Mouse (Mus musculus) megakaryocyte, adult 5-6 weeks (primary cell): ENCODE measurements around the gene Zfp941. TPM values are rescaled to one million over a fixed set of nuclear protein-coding genes. Genes with fewer than 3 reads are reported as not detected.
A peak's percentile ranks its signal among the peaks of the same experiment; 100 is the strongest.

Experiments
- ATAC-seq: 2 replicates; pipeline ENCODE4 v1.8.0; 2016; ENCODE audit warnings: mild to moderate bottlenecking, inconsistent platforms; ENCODE audit not compliant: poor library complexity, severe bottlenecking
- total RNA-seq, 2 experiments: library from RNA; stranded (forward) in 1 of 2; stranded (reverse) in 1 of 2; fragments of 153-499, 151-499 nt in 1 of 2; fragments of 221-1000, 200-1000 nt in 1 of 2; gene quantifications; 2 replicates each; pipeline versions ENCODE4 v1.2.3 to v1.2.4; 2015 to 2017

The Zfp941 gene
- total RNA-seq (2015) (0.16 TPM in 1 of 2 replicates, not detected in the other), total RNA-seq (2017) (0.22 and 0.33 TPM in 2 replicates)

GRCm38 (mm10) chr7:140821653-140822329, at the start of gene Zfp941:
Zfp941 (minus strand) TSS chr7:140822178.
- ATAC-seq: peak; percentile 43; the same call in 1 of the 2 replicates

GRCm38 (mm10) chr7:140864761-140865160, 42.8 kb upstream of the Zfp941 start:
- no peak for ATAC-seq

GRCm38 (mm10) chr7:140860728-140861127, 38.8 kb upstream of the Zfp941 start:
- ATAC-seq: no peak

- no peak for ATAC-seq
These were observed 38.0 kb upstream of the Zfp941 start for GRCm38 (mm10) chr7:140859997-140860396.

- no peak for ATAC-seq
These were observed 36.8 kb upstream of the Zfp941 start for GRCm38 (mm10) chr7:140858746-140859145.

GRCm38 (mm10) chr7:140857550-140858505, 35.9 kb upstream of the Zfp941 start, which contains the start of gene Bet1l:
Bet1l (minus strand) TSS chr7:140857577.
- ATAC-seq: no peak; the same call in 1 of the 2 replicates

- peak; percentile 77 for ATAC-seq
These were observed 35.0 kb upstream of the Zfp941 start, which contains the start of gene Ric8a for GRCm38 (mm10) chr7:140856785-140857549. Ric8a (plus strand) TSS chr7:140856957.

- peak; percentile 62 for ATAC-seq
These were observed 34.1 kb upstream of the Zfp941 start, which contains the start of gene Gm45785 for GRCm38 (mm10) chr7:140855860-140856784. Gm45785 (minus strand) TSS chr7:140856331.

GRCm38 (mm10) chr7:140855181-140855580, 33.2 kb upstream of the Zfp941 start:
- ATAC-seq: no peak

GRCm38 (mm10) chr7:140854483-140854882, 32.5 kb upstream of the Zfp941 start:
- no peak for ATAC-seq

- ATAC-seq: no peak
These were observed 31.4 kb upstream of the Zfp941 start for GRCm38 (mm10) chr7:140853386-140853785.

- ATAC-seq: no peak
These were observed 29.9 kb upstream of the Zfp941 start for GRCm38 (mm10) chr7:140851916-140852315.

GRCm38 (mm10) chr7:140848591-140848990, 26.6 kb upstream of the Zfp941 start:
- ATAC-seq: no peak

GRCm38 (mm10) chr7:140847755-140848580, 26.0 kb upstream of the Zfp941 start, which contains the start of gene Odf3:
Odf3 (plus strand) TSS chr7:140847805.
- no peak for ATAC-seq

GRCm38 (mm10) chr7:140846676-140847075, 24.7 kb upstream of the Zfp941 start:
- no peak for ATAC-seq

- ATAC-seq: no peak
These were observed 23.7 kb upstream of the Zfp941 start for GRCm38 (mm10) chr7:140845683-140846082.

- peak; percentile 99 for ATAC-seq
These were observed 23.1 kb upstream of the Zfp941 start, which contains the start of gene Scgb1c1 for GRCm38 (mm10) chr7:140844905-140845665. Scgb1c1 (plus strand) TSS chr7:140845547.

- no peak for ATAC-seq
These were observed 21.8 kb upstream of the Zfp941 start for GRCm38 (mm10) chr7:140843806-140844205.
